Mouse (Mus musculus): ENCODE measurements around the gene Tshb. TPM values are rescaled to one million over a fixed set of nuclear protein-coding genes. Genes with fewer than 3 reads are reported as not detected.

The Tshb gene
- polyA plus RNA-seq, 1 experiment from 2014 or later = 0.10 TPM

GRCm38 (mm10) chr3:102751136-102751535 is 31.4 kb downstream of the Tshb start:
- Histone ChIP-seq H3K27me3 (ENCODE audit: insufficient read depth, poor library complexity, severe bottlenecking) (no peaks in the 10 kb centered on the region), H3K27ac (no peak overlapping the region), H3K9me3 (no peaks in the 10 kb centered on the region), H3K4me3 (no peak overlapping the region), H3K4me1 (peaks cover 35% of the 10 kb centered on the region), H3K36me3 (peaks cover 47% of the 10 kb centered on the region)
- no peak for DNase-seq (ENCODE audit: low spot score)
- WGBS = 68% methylated on average over 5 of the region's 5 CpGs

- Histone ChIP-seq H3K9me3 (no peaks in the 10 kb centered on the region), H3K36me3 (peaks cover 46% of the 10 kb centered on the region), H3K4me1 (peaks cover 39% of the 10 kb centered on the region), H3K27me3 (ENCODE audit: insufficient read depth, poor library complexity, severe bottlenecking) (no peaks in the 10 kb centered on the region), H3K4me3 (no peak overlapping the region), H3K27ac (no peak overlapping the region)
- no peak for DNase-seq (ENCODE audit: low spot score)
- WGBS = 85% methylated on average over 5 of the region's 5 CpGs
Observed at GRCm38 (mm10) chr3:102748686-102749085, 33.8 kb downstream of the Tshb start.

- peaks cover 40% of the 10 kb centered on the region for H3K36me3 ChIP-seq
- 74% methylated on average over 3 of the region's 3 CpGs for WGBS
- peak; percentile 11 for DNase-seq (ENCODE audit: low spot score)
- peaks cover 45% of the 10 kb centered on the region for H3K4me1 ChIP-seq
- no peak overlapping the region for H3K27ac ChIP-seq
- no peaks in the 10 kb centered on the region for H3K27me3 ChIP-seq (ENCODE audit: insufficient read depth, poor library complexity, severe bottlenecking)
- no peaks in the 10 kb centered on the region for H3K9me3 ChIP-seq
- no peak overlapping the region for H3K4me3 ChIP-seq
Observed at GRCm38 (mm10) chr3:102748038-102748437, 34.5 kb downstream of the Tshb start.

DNA sequence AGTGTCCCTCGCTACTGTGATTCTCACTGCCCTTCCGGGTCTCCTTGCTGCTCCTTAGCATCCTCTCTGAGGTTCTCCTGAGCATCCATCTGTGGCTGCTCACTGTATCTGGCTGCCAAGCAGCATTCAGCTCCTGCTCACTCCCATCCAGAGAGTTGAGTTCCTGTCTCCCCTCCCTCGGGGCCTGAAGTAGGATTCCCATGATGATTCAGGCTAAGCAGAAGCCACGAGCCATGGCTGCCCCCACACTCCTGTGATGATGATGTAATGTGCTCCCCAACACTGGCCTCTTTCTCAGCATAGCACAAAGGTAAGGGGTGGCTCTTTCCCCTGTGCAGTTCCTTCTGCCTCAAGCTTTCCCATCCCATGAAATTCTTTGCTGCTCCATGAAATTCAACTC is 36.3 kb downstream of the Tshb start:
- Histone ChIP-seq H3K27ac (no peak overlapping the region), H3K4me1 (peaks cover 56% of the 10 kb centered on the region), H3K36me3 (peaks cover 23% of the 10 kb centered on the region), H3K4me3 (no peak overlapping the region), H3K9me3 (no peaks in the 10 kb centered on the region), H3K27me3 (ENCODE audit: insufficient read depth, poor library complexity, severe bottlenecking) (no peaks in the 10 kb centered on the region)
- DNase-seq (ENCODE audit: low spot score) = no peak
- 79% methylated on average over 4 of the region's 4 CpGs for WGBS

DNA sequence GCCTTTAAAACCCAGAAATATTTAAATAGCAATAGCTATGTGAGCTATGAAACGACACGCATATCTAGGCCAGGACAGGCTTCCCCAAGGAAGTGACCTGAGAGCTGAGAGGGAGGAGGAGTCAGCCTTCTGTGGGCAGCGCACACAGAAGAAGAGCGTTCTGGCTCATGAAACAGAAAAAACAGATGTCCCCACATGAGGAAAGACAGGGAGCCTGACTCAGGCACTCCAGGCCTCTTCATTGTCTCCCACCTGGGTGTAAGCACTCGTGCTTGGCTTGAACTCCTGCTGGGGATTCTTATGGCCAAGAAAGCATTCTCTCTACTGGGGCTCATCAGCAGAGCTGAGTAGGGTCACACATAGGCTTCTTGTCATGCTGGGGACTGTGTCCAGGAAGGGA is 37.9 kb downstream of the Tshb start:
- no peak overlapping the region for H3K27ac ChIP-seq
- H3K9me3 ChIP-seq = no peaks in the 10 kb centered on the region
- H3K36me3 ChIP-seq = peaks cover 8% of the 10 kb centered on the region
- H3K4me1 ChIP-seq = peaks cover 64% of the 10 kb centered on the region
- no peak overlapping the region for H3K4me3 ChIP-seq
- H3K27me3 ChIP-seq (ENCODE audit: insufficient read depth, poor library complexity, severe bottlenecking) = no peaks in the 10 kb centered on the region
- no peak for DNase-seq (ENCODE audit: low spot score)
- 29% methylated on average over 5 of the region's 5 CpGs for WGBS

DNA sequence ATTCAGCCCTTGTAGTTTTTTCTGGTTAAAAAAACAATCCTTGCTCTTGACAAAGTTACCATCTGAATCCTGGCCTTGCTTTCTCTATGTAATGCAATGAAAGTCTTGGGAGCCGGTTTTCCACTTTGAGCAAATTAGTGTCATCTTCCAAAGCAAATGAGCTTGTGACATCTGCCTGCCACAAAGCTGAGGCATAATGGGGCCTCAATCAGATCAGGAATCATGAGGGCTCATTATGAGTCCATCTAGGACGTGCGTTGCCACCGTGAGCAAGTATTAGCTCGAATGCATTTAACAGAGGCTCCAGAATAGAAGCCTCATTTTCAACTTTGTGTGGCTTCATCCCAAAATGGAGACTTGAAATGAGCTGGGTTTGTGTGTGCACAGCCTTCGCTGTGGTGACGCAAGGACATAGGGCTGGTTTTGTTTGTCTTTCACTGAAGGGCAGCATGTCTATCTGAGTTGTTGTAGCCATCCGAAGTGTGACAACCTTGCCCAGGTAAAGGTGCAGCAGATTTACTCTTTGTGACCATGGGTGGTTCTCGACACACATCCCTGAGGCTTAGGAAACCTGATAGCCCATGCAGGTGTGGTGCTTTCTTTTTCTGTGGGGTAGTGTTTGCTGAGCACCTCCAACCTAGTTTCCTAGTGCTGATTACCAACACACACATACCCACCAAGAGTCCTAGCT is 38.6 kb downstream of the Tshb start:
- no peak for DNase-seq (ENCODE audit: low spot score)
- peaks cover 63% of the 10 kb centered on the region for H3K4me1 ChIP-seq
- H3K27me3 ChIP-seq (ENCODE audit: insufficient read depth, poor library complexity, severe bottlenecking) = no peaks in the 10 kb centered on the region
- 0 out of 2 replicates have a peak overlapping the region, but pooled peaks have one; percentile 10 for H3K27ac ChIP-seq
- no peaks in the 10 kb centered on the region for H3K9me3 ChIP-seq
- no peak overlapping the region for H3K4me3 ChIP-seq
- WGBS = 85% methylated on average over 9 of the region's 9 CpGs
- peaks cover 7% of the 10 kb centered on the region for H3K36me3 ChIP-seq

DNA sequence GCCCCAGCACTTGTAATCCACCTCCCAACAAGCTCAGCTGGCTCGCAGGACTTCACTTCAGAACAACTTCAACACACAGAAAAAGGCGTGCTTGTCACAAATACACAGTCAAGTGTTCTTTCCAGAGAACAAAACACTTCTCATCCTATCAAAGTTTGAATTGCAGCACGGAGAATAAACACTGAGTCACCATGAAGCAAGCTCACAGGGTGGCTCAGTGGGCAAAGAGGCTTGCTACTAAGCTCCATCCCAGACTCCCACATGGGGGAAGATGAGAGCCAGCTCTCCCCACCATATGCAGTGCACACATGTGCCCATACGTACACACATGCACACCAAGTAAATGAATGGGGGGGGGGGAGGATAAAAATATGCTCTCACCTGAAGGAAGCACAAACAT is 39.3 kb downstream of the Tshb start:
- no peaks in the 10 kb centered on the region for H3K9me3 ChIP-seq
- H3K4me3 ChIP-seq = no peak overlapping the region
- no peaks in the 10 kb centered on the region for H3K27me3 ChIP-seq (ENCODE audit: insufficient read depth, poor library complexity, severe bottlenecking)
- DNase-seq (ENCODE audit: low spot score) = no peak
- H3K4me1 ChIP-seq = peaks cover 65% of the 10 kb centered on the region
- WGBS = 45% methylated on average over 4 of the region's 4 CpGs
- H3K27ac ChIP-seq = peak overlapping the region; percentile 36
- peaks cover 7% of the 10 kb centered on the region for H3K36me3 ChIP-seq

DNA sequence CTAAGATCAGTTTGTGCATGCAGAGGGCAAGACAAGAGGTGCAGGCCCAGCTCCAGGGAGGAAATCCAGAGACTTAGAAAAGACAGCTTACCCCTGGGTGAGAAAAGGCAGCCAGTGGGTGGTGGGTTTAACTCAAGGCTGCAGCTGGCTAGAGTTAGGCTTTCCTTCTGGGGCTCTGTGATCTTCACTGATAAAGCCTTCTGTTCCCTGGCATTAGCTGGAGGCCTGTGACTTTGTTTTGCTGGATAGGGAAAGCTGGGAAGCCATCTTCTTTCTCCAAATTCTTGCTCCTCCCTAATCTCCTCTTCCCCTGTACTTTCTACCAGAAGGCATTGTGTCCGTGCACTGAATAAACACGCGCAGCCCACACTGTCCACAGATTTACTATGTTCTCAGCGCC is 39.8 kb downstream of the Tshb start:
- H3K4me1 ChIP-seq = peaks cover 70% of the 10 kb centered on the region
- no peaks in the 10 kb centered on the region for H3K9me3 ChIP-seq
- H3K27me3 ChIP-seq (ENCODE audit: insufficient read depth, poor library complexity, severe bottlenecking) = no peaks in the 10 kb centered on the region
- no peak for DNase-seq (ENCODE audit: low spot score)
- H3K36me3 ChIP-seq = peaks cover 7% of the 10 kb centered on the region
- no peak overlapping the region for H3K4me3 ChIP-seq
- WGBS = 64% methylated on average over 4 of the region's 4 CpGs
- peak overlapping the region; percentile 36; the same call in 1 of the 2 replicates for H3K27ac ChIP-seq

DNA sequence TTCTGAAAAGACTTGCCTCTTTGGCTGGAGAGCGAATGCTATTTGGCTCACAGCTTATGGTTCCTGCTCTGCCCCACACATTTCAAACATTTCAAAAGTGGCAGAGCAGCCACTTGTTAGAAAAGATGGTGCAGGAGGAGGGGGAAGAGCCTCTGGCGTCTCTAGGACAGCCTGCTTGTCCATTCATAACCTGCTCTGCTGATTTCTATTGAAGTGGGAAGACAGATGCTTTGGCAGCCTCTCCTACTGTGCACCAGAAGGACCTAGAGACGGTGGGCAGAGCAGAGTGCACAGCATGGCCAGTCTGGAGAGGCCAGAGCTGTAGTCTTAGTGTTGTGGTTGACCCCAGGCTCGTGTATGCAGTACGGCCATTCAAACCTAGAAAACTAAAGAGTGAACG is 43.6 kb downstream of the Tshb start:
- Histone ChIP-seq H3K27me3 (ENCODE audit: insufficient read depth, poor library complexity, severe bottlenecking) (no peaks in the 10 kb centered on the region), H3K4me3 (no peak overlapping the region), H3K4me1 (peaks cover 79% of the 10 kb centered on the region), H3K36me3 (no peaks in the 10 kb centered on the region), H3K9me3 (no peaks in the 10 kb centered on the region), H3K27ac (peak overlapping the region; percentile 52; the same call in 1 of the 2 replicates)
- no peak for DNase-seq (ENCODE audit: low spot score)
- 81% methylated on average over 6 of the region's 6 CpGs for WGBS

DNA sequence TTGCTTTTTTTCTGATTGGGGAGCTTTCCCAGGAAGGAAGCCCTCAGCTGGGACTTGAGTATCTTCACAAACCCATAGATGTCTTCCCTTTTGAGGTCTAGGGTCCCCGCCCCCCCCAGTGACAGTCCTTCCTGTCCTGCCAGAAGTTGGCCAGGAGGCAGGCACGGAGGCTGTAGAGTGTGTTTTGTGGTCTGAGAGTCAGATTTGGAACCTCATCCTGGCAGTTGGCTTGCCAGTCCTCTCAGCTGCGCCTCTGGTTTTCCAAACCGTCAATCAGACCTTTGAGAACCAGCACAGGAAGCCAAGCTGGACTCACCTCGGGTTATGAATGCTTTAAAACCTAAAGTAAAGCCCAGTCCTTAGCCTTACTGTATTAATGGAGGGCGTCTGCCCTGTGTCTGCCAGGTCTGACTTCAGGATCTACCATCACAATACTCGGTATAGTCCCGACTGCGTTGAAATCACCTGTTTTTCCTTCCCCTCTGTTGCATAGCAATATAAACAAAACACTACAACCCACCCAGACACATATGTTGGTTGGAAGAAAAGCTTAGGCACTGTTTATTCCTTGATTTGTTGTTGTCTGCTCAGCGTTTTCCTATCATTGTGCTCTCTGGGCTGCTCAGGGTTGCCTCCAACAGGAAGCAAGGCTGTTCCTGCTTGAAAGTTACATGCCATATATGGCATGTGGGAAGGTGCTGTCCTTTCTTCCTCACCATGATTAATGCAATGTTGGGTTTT is 44.2 kb downstream of the Tshb start:
- Histone ChIP-seq H3K27me3 (ENCODE audit: insufficient read depth, poor library complexity, severe bottlenecking) (no peaks in the 10 kb centered on the region), H3K4me3 (no peak overlapping the region), H3K36me3 (no peaks in the 10 kb centered on the region), H3K4me1 (peaks cover 78% of the 10 kb centered on the region), H3K9me3 (no peaks in the 10 kb centered on the region), H3K27ac (peak overlapping the region; percentile 52)
- no peak for DNase-seq (ENCODE audit: low spot score)
- WGBS = 55% methylated on average over 10 of the region's 10 CpGs

DNA sequence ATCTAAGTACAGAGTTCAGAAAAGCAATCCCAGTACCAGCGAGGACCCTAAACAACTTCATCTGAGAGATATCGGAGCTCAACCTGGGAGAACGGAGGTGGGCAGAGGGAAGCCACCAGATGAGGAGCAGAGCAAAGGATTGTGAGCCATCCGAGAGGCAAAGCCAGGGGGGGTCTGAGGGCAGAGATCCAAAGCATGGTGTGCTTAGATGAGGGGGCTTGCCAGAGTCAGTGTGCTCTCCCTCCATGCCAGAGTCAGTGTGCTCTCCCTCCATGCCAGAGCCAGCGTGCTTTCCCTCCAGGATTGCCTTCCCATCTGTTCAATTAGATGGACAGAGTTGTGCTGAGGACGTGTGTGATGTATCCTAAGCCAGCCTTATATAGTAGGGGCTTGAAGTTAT is 45.4 kb downstream of the Tshb start:
- H3K9me3 ChIP-seq = no peaks in the 10 kb centered on the region
- DNase-seq (ENCODE audit: low spot score) = no peak
- H3K4me3 ChIP-seq = no peak overlapping the region
- H3K36me3 ChIP-seq = no peaks in the 10 kb centered on the region
- H3K27me3 ChIP-seq (ENCODE audit: insufficient read depth, poor library complexity, severe bottlenecking) = no peaks in the 10 kb centered on the region
- 71% methylated on average over 6 of the region's 6 CpGs for WGBS
- H3K27ac ChIP-seq = no peak overlapping the region
- peaks cover 67% of the 10 kb centered on the region for H3K4me1 ChIP-seq

DNA sequence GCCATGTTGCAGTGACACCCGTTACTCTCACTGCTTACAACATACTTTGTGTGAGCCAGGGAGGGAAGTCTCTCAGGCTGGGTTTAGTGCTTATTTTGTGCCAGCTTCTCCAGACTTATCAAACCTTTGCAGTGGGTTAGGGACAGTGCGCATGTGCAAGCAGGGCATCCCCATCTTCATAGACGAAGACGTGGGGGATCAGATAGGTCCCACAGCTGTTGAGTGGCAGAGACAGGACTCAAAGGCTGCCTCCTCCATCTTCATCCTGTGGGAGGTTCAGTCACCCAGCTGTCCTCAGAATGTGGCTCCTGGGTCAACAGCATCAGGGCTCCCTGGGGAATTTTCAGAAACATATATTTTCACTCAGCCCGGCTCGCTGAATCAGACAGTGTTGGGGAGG is 46.1 kb downstream of the Tshb start:
- WGBS = 70% methylated on average over 6 of the region's 6 CpGs
- peaks cover 62% of the 10 kb centered on the region for H3K4me1 ChIP-seq

DNA sequence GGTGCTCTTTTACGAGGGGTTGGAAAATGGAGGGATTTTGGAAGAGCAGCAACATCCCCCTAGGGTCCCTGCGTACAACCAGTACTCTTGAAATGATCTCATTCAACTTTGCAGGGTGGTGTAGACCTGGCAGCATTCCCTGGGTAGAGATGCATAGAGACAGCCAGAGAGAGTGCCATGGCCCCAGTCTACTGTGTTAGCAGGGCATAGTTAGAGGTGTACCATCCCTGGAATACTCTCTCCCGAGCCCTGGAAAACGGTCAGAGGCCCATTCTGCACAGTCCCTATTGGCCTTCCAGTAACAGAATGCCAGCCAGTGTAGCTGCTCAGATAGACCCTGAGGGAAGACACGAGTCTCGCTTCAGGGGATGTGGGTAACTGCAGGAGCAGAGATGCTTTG is 46.9 kb downstream of the Tshb start:
- Histone ChIP-seq H3K4me1 (peaks cover 54% of the 10 kb centered on the region), H3K27ac (peak overlapping the region; percentile 96)
- WGBS = 48% methylated on average over 6 of the region's 6 CpGs

More for the DNA sequence above, 46.1 kb downstream of the Tshb start:
- Histone ChIP-seq H3K36me3 (no peaks in the 10 kb centered on the region), H3K27ac (0 out of 2 replicates have a peak overlapping the region, but pooled peaks have one; percentile 12), H3K27me3 (ENCODE audit: insufficient read depth, poor library complexity, severe bottlenecking) (no peaks in the 10 kb centered on the region), H3K4me3 (no peak overlapping the region; the same call in 1 of the 2 replicates), H3K9me3 (no peaks in the 10 kb centered on the region)
- DNase-seq (ENCODE audit: low spot score) = no peak

More for the DNA sequence above, 46.9 kb downstream of the Tshb start:
- no peaks in the 10 kb centered on the region for H3K9me3 ChIP-seq
- no peaks in the 10 kb centered on the region for H3K36me3 ChIP-seq
- no peak for DNase-seq (ENCODE audit: low spot score)
- peak overlapping the region; percentile 83 for H3K4me3 ChIP-seq
- no peaks in the 10 kb centered on the region for H3K27me3 ChIP-seq (ENCODE audit: insufficient read depth, poor library complexity, severe bottlenecking)
